Mouse (Mus musculus) hindbrain, embryonic 16.5 days (tissue): ENCODE measurements around the gene Abca3. TPM values are rescaled to one million over a fixed set of nuclear protein-coding genes. Genes with fewer than 3 reads are reported as not detected.
A peak's percentile ranks its signal among the peaks of the same experiment; 100 is the strongest.

ENCODE experiments used
- ATAC-seq: fragments of 200-750 bp; cut with Nextera tagmentation; 2 replicates; pipeline ENCODE4 v1.8.0; 2017; ENCODE audit warnings: moderate TSS enrichment, moderate library complexity
- H3K27ac ChIP-seq: fragments of 300-500 bp; sonication (generic); 2 replicates; pipeline ENCODE4 v1.5.1; 2014; ENCODE audit warnings: low read depth, mild to moderate bottlenecking, control low read depth, low read length, moderate library complexity
- H3K27me3 ChIP-seq: fragments of 300-500 bp; sonication (generic); replicated peaks from 2 replicates; pipeline ENCODE4 v1.6.1; 2014; ENCODE audit warnings: low read length; ENCODE audit not compliant: control insufficient read depth, insufficient read depth
- H3K36me3 ChIP-seq: fragments of 300-500 bp; sonication (generic); 2 replicates; pipeline ENCODE4 v1.6.1; 2014; ENCODE audit warnings: mild to moderate bottlenecking, low read length, moderate library complexity, mixed read lengths; ENCODE audit not compliant: control insufficient read depth, insufficient read depth
- H3K4me1 ChIP-seq: fragments of 300-500 bp; sonication (generic); 2 replicates; pipeline ENCODE4 v1.6.1; 2014; ENCODE audit warnings: low read depth, low read length; ENCODE audit not compliant: control insufficient read depth, insufficient read depth
- H3K4me2 ChIP-seq: fragments of 300-500 bp; sonication (generic); 2 replicates; pipeline ENCODE4 v1.6.1; 2014; ENCODE audit warnings: mild to moderate bottlenecking, low read length, control low read depth, moderate library complexity
- H3K4me3 ChIP-seq: fragments of 300-500 bp; sonication (generic); 2 replicates; pipeline ENCODE4 v1.5.1; 2014; ENCODE audit warnings: mild to moderate bottlenecking, low read length, control low read depth, moderate library complexity
- H3K9ac ChIP-seq: fragments of 300-500 bp; sonication (generic); 2 replicates; pipeline ENCODE4 v1.6.1; 2014; ENCODE audit warnings: low read depth, mild to moderate bottlenecking, control low read depth, low read length, moderate library complexity
- H3K9me3 ChIP-seq: fragments of 300-500 bp; sonication (generic); 2 replicates; pipeline ENCODE4 v1.6.1; 2014; ENCODE audit warnings: mild to moderate bottlenecking, low read length, moderate library complexity; ENCODE audit not compliant: control insufficient read depth
- WGBS: fragments of 180-500 bp; shearing (Covaris S2); extraction: QIAGEN DNeasy Blood & Tissue Kit; methylation state at CpG from one replicate; pipeline ENCODE4 v1.1.7; 2014; 5-methylcytosine and 5-hydroxymethylcytosine counted together
- polyA plus RNA-seq: library from polyadenylated mRNA; unstranded; fragments of >200 nt; fragmentation: Nextera tagmentation; extraction: Ambion mirVana; gene quantifications from 2 replicates; pipeline ENCODE4 v1.2.1, GENCODE M21; 2015

Gene Abca3
- 30.1 and 34.5 TPM in 2 replicates for polyA plus RNA-seq

DNA sequence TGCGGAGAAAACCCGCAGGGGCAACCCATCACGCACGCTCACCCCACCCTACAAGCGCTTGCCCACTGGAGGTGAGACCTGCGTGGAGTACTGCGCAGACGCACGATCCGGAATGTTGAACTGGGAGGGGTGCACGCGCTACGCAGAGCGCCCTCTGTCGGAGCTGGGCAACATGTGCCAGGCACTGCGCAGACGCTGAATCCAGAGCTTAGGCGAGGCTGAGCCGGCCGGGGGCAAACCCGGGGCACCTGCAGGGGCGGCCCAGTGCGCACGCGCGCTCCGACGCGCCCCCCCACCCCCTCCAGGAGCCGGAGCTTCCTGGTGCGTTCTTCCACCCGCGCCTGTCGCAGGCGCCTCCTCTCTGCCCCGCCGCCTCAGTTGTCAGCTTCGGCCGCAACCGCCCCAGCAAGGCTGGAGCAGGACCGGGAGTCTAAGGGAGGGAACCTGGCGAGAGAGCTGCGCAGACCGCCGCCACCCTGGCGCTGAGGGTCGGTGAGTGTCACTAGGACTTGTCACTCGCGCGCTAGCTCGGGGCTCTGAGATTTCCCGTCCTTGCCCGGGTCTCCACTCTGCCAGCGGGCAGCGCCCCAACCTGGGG, at the start of gene Abca3:
Abca3 (plus strand) TSS at position 191 of the 598 bp plus-strand sequence.
- peak within 1 kb of the TSS; percentile 61 for H3K4me3 ChIP-seq
- WGBS: under 1% methylated on average over 54 of the region's 55 CpGs
- H3K36me3 ChIP-seq: no peaks in the 10 kb centered on the region
- peak within 1 kb of the TSS; percentile 76 for H3K9ac ChIP-seq
- ATAC-seq: peak; percentile 98
- peak within 1 kb of the TSS; percentile 72 for H3K27ac ChIP-seq
- H3K9me3 ChIP-seq: no peaks in the 10 kb centered on the region
- no peaks in the 10 kb centered on the region for H3K27me3 ChIP-seq
- H3K4me2 ChIP-seq: peak within 1 kb of the TSS; percentile 83
- peaks cover 22% of the 10 kb centered on the region for H3K4me1 ChIP-seq

DNA sequence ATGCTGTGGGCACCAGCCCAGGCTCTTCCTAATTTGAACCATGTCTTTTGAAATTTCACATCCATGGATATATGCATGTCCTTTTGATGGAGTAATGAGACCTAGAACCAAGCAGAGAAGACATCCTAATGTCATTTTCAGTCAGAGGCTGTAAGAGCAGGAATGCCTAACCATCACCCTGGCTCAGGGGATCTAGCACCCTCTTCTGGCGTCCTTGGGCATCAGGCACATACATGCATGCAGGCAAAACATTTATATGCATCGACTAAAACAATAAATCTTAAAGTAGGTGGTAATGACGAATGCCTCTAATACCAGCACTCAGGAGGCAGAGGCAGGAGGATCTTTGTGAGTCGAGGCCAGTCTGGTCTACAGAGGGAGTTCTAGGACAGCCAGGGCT, 44.2 kb upstream of the Abca3 start:
- ATAC-seq: no peak
- H3K36me3 ChIP-seq: no peaks in the 10 kb centered on the region
- H3K27ac ChIP-seq: no peak overlapping the region
- H3K9me3 ChIP-seq: no peaks in the 10 kb centered on the region
- H3K27me3 ChIP-seq: no peaks in the 10 kb centered on the region
- H3K4me1 ChIP-seq: no peaks in the 10 kb centered on the region
- no peak overlapping the region for H3K9ac ChIP-seq
- no peak overlapping the region for H3K4me3 ChIP-seq
- WGBS: 56% methylated on average over 4 of the region's 4 CpGs
- no peak overlapping the region for H3K4me2 ChIP-seq

GRCm38 (mm10) chr17:24320826-24321225, 30.9 kb upstream of the Abca3 start:
- H3K9ac ChIP-seq: no peak overlapping the region
- H3K4me1 ChIP-seq: no peaks in the 10 kb centered on the region
- 88% methylated on average over 3 of the region's 3 CpGs for WGBS

DNA sequence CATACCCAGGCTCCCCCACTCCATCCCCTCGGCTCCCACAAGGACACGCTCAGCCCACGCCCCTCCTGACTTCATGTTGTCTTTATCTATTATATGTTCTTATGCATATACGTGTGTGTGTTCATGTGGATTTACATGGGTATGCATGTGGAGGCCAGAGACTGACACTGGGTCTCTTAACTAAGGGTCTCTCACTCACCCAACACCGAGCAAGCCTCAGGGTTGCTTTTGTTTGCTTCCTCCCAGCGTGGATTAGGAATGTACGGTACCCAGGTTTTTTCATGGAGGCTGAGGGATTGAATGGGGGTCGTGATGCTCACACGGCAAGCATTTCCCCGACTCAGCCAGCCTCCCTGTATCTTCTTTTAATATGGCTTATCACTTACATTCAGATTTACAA, 26.7 kb upstream of the Abca3 start:
- no peak for ATAC-seq
- Histone ChIP-seq H3K9ac (no peak overlapping the region), H3K36me3 (no peaks in the 10 kb centered on the region), H3K4me2 (no peak overlapping the region), H3K9me3 (no peaks in the 10 kb centered on the region), H3K4me3 (no peak overlapping the region), H3K27ac (no peak overlapping the region), H3K27me3 (no peaks in the 10 kb centered on the region), H3K4me1 (no peaks in the 10 kb centered on the region)
- 83% methylated on average over 10 of the region's 10 CpGs for WGBS

More at GRCm38 (mm10) chr17:24320826-24321225, 30.9 kb upstream of the Abca3 start:
- Histone ChIP-seq H3K4me3 (no peak overlapping the region), H3K27me3 (no peaks in the 10 kb centered on the region), H3K4me2 (no peak overlapping the region), H3K27ac (no peak overlapping the region), H3K9me3 (no peaks in the 10 kb centered on the region), H3K36me3 (no peaks in the 10 kb centered on the region)
- ATAC-seq: no peak

DNA sequence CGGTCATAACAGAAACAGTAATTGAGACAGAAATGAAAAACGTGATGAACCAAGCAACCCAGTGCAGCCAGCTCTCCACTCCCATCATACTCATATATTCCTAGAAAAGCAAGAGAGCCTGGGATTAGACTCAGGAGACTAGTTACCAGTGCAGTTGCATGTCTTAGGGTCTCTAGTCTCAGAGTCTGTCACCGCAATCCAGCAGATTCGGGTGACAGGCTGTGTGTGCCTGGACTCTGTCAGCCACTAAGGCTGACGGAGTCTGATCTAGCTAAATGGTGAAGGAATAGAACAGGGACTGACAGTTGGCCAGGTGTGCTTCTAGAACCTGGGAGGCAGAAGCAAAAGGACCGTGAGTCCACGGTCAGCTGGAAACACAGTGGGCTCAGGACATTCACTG, 24.1 kb upstream of the Abca3 start:
- Histone ChIP-seq H3K27me3 (no peaks in the 10 kb centered on the region), H3K27ac (no peak overlapping the region), H3K36me3 (no peaks in the 10 kb centered on the region), H3K4me3 (no peak overlapping the region), H3K9ac (no peak overlapping the region), H3K9me3 (no peaks in the 10 kb centered on the region), H3K4me1 (no peaks in the 10 kb centered on the region), H3K4me2 (no peak overlapping the region)
- WGBS: 84% methylated on average over 7 of the region's 7 CpGs
- ATAC-seq: no peak

DNA sequence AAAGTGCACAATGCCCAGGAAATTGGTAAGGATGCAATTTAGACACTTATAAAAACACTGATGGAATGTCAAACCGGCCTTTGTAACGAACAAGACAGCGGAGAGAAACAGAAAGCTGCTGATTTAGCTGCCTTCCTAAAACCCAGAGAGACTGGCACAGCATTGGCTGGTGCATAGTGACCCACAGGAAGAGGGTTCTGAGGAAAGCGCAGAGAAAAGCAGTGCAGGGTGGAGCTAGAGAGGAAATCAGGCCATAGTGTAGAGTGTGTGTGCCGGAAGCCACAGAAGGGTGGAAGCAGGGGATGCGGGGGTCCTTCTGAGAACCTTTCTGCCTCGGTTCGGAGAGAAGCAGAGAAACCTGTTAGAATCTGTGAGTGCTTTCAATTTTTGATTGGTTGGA, 7.1 kb upstream of the Abca3 start:
- H3K27me3 ChIP-seq: no peaks in the 10 kb centered on the region
- ATAC-seq: no peak
- H3K9me3 ChIP-seq: no peaks in the 10 kb centered on the region
- no peak overlapping the region for H3K9ac ChIP-seq
- no peak overlapping the region for H3K4me3 ChIP-seq
- no peaks in the 10 kb centered on the region for H3K4me1 ChIP-seq
- WGBS: 89% methylated on average over 8 of the region's 8 CpGs
- no peak overlapping the region for H3K27ac ChIP-seq
- H3K4me2 ChIP-seq: no peak overlapping the region
- no peaks in the 10 kb centered on the region for H3K36me3 ChIP-seq

GRCm38 (mm10) chr17:24346831-24347230, 4.9 kb upstream of the Abca3 start:
- H3K9ac ChIP-seq: no peak overlapping the region
- peaks cover 5% of the 10 kb centered on the region for H3K4me1 ChIP-seq
- no peak overlapping the region for H3K4me2 ChIP-seq
- no peaks in the 10 kb centered on the region for H3K36me3 ChIP-seq
- ATAC-seq: no peak
- no peaks in the 10 kb centered on the region for H3K27me3 ChIP-seq
- no peak overlapping the region for H3K27ac ChIP-seq
- H3K4me3 ChIP-seq: no peak overlapping the region
- 47% methylated on average over 7 of the region's 7 CpGs for WGBS
- no peaks in the 10 kb centered on the region for H3K9me3 ChIP-seq

- no peak for ATAC-seq
Measured at GRCm38 (mm10) chr17:24349176-24349575, 2.6 kb upstream of the Abca3 start.

DNA sequence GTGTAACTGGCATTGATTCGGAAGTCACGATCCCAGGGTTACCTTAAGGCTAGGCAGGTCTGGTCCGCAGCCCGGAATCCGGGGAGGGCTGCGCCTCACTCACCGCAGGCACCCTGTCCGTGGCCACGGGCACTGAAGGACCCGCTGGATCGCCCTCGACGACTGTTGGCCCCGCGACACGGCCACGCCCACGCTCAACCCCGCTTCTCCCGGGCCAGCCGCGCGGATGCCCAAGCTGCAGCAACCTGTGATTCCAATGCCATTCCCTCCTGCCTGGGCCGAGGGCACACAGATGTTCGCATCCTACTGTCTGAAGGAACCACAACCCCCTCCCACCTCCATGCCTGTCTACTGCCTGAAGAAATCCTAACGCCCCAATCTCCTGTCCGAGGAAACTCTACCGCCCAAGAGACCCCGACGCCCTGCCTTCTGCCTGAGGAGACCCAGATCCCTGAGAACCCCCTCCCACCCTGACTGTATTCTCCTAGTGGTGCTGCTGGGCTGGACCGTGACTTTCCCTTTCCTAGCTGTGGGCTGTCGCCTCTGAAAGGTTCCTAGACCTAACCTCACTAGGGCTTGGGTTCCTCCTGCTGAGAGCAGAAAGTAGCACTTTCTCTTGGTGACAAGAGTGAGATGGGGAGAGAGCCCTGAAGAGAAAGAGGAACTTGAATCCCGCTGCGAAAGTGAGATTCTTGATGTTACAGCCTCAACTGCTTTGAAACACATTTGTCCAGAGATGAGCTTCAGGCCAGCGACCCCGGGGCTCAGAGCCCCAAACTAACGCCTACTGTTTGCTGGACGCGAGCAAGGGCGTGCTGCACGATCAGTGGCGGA, 607 bp upstream of the Abca3 start, which contains the start of gene Abca17:
Abca17 (minus strand) TSS at position 143 of the 834 bp plus-strand sequence.
- Histone ChIP-seq H3K27ac (peak within 1 kb of the TSS; percentile 72), H3K9me3 (no peaks in the 10 kb centered on the region), H3K9ac (peak within 1 kb of the TSS; percentile 76), H3K27me3 (no peaks in the 10 kb centered on the region), H3K4me2 (peak within 1 kb of the TSS; percentile 83), H3K4me1 (peaks cover 22% of the 10 kb centered on the region), H3K4me3 (peak within 1 kb of the TSS; percentile 61), H3K36me3 (no peaks in the 10 kb centered on the region)
- 5% methylated on average over 42 of the region's 42 CpGs for WGBS
- ATAC-seq: peak; percentile 37

More at GRCm38 (mm10) chr17:24349176-24349575, 2.6 kb upstream of the Abca3 start:
- H3K9me3 ChIP-seq: no peaks in the 10 kb centered on the region
- H3K4me3 ChIP-seq: no peak overlapping the region
- H3K27ac ChIP-seq: no peak overlapping the region
- WGBS: 81% methylated on average over 2 of the region's 2 CpGs
- no peaks in the 10 kb centered on the region for H3K27me3 ChIP-seq
- no peaks in the 10 kb centered on the region for H3K36me3 ChIP-seq
- H3K4me1 ChIP-seq: peaks cover 20% of the 10 kb centered on the region
- H3K4me2 ChIP-seq: no peak overlapping the region
- H3K9ac ChIP-seq: no peak overlapping the region
